In genomic region chr16:32538761-32539255, GRCm38 (mm10) we compare ENCODE assay signal across 14 mouse cellular contexts. TPM values are rescaled to one million over a fixed set of nuclear protein-coding genes. Genes with fewer than 3 reads are reported as not detected.
DNase-seq lines count a peak whose midpoint lies in the region; ATAC-seq and TF ChIP-seq lines count a peak whose summit lies in the region.
"Had no signal": no experiment of that assay in that cellular context is flagged by ENCODE, and none has a peak within 500 bp of the region (broad histone marks: within the 10 kb centered on the region; RNA-seq: fewer than 3 reads in every experiment).

No protein-coding gene starts in this region.

- H3K4me1 ChIP-seq in liver, embryonic 12.5 days: peaks cover 90% of the 10 kb centered on the region
- peaks cover 28% of the 10 kb centered on the region for H3K4me1 ChIP-seq in liver, embryonic 11.5 days (replicated peaks; ENCODE audit: control insufficient read depth, insufficient read depth, low read length)
- H3K4me1 ChIP-seq in ES-E14 (ENCODE audit: control insufficient read depth in 2 of 2, insufficient read depth in 2 of 2, low read length in 2 of 2, poor library complexity in 1 of 2): peaks cover 4 to 9% of the 10 kb centered on the region in 2 experiments; a peak in 2 of 4 replicates
- peaks cover 8% of the 10 kb centered on the region for H3K4me1 ChIP-seq in limb, embryonic 11.5 days (ENCODE audit: control insufficient read depth, insufficient read depth, low read length)

- ATAC-seq in liver, embryonic 12.5 days: no peak
- ATAC-seq in liver, embryonic 11.5 days (replicated peaks; ENCODE audit: low FRiP score): no peak
- ATAC-seq in limb, embryonic 11.5 days (ENCODE audit: insufficient number of reproducible peaks, low FRiP score, low TSS enrichment, low read depth): no peak

- H3K36me3 ChIP-seq in liver, embryonic 12.5 days: no peaks in the 10 kb centered on the region
- no peaks in the 10 kb centered on the region for H3K36me3 ChIP-seq in liver, embryonic 11.5 days (ENCODE audit: control insufficient read depth, insufficient read depth, low read length)
- no peaks in the 10 kb centered on the region for H3K36me3 ChIP-seq in ES-E14 (ENCODE audit: control insufficient read depth, insufficient read depth, low read length, poor library complexity, severe bottlenecking)
- H3K36me3 ChIP-seq in limb, embryonic 11.5 days (ENCODE audit: control insufficient read depth, insufficient read depth, low read length): no peaks in the 10 kb centered on the region
- H3K36me3 ChIP-seq: kidney, embryonic 15.5 days had no signal

- H3K4me3 ChIP-seq in liver, embryonic 12.5 days: no peak overlapping the region
- no peak overlapping the region for H3K4me3 ChIP-seq in liver, embryonic 11.5 days (ENCODE audit: low read depth, low read length)
- H3K4me3 ChIP-seq in ES-E14 (ENCODE audit: insufficient read depth in 1 of 2, low read depth in 1 of 2, low read length in 2 of 2, poor library complexity in 1 of 2, severe bottlenecking in 1 of 2): no peak overlapping the region
- H3K4me3 ChIP-seq in limb, embryonic 11.5 days (ENCODE audit: low read depth, low read length): no peak overlapping the region
- H3K4me3 ChIP-seq: kidney, embryonic 15.5 days had no signal

- no peak for TF ChIP-seq POLR2A in brain, embryonic 14.5 days (IDR thresholded peaks at IDR 0.05; ENCODE audit: borderline replicate concordance, extremely low read depth, insufficient read depth, insufficient read length, poor library complexity, severe bottlenecking)

- H3K9me3 ChIP-seq in liver, embryonic 12.5 days (replicated peaks): no peaks in the 10 kb centered on the region; the same call in 1 of the 2 replicates
- H3K9me3 ChIP-seq in liver, embryonic 11.5 days (ENCODE audit: control insufficient read depth, low read length): no peaks in the 10 kb centered on the region
- no peaks in the 10 kb centered on the region for H3K9me3 ChIP-seq in ES-E14 (ENCODE audit: control insufficient read depth, insufficient read depth, low read depth, low read length)
- no peaks in the 10 kb centered on the region for H3K9me3 ChIP-seq in limb, embryonic 11.5 days (ENCODE audit: control insufficient read depth, low read length)
- H3K9me3 ChIP-seq: kidney, embryonic 15.5 days had no signal

- WGBS in liver, embryonic 12.5 days (ENCODE audit: insufficient replicate concordance): 40% methylated on average over 3 of the region's 3 CpGs
- 37% methylated on average over 3 of the region's 3 CpGs for WGBS in liver, embryonic 11.5 days
- 41% methylated on average over 3 of the region's 3 CpGs for WGBS in limb, embryonic 11.5 days

- no peak for TF ChIP-seq CTCF in brain, embryonic 14.5 days (IDR thresholded peaks at IDR 0.05; ENCODE audit: borderline replicate concordance, extremely low read depth, insufficient read depth, insufficient read length)

- peak overlapping the region; percentile 22; the same call in 1 of the 2 replicates for H3K9ac ChIP-seq in liver, embryonic 12.5 days
- H3K9ac ChIP-seq in liver, embryonic 11.5 days (ENCODE audit: low read depth, low read length): no peak overlapping the region
- no peak overlapping the region for H3K9ac ChIP-seq in ES-E14 (ENCODE audit: insufficient read depth, low read depth, low read length, poor library complexity, severe bottlenecking)
- no peak overlapping the region for H3K9ac ChIP-seq in limb, embryonic 11.5 days (ENCODE audit: low read length)
- H3K9ac ChIP-seq: kidney, embryonic 15.5 days had no signal

- H3K27me3 ChIP-seq in liver, embryonic 12.5 days (replicated peaks): peaks cover 6% of the 10 kb centered on the region; the same call in 1 of the 2 replicates
- no peaks in the 10 kb centered on the region for H3K27me3 ChIP-seq in liver, embryonic 11.5 days (replicated peaks; ENCODE audit: control insufficient read depth, insufficient read depth, low read length)
- H3K27me3 ChIP-seq in limb, embryonic 11.5 days (ENCODE audit: control insufficient read depth, insufficient read depth, low read length): no peaks in the 10 kb centered on the region
- H3K27me3 ChIP-seq: kidney, embryonic 15.5 days had no signal

- peak overlapping the region; percentile 66; the same call in 1 of the 2 replicates for H3K27ac ChIP-seq in liver, embryonic 12.5 days
- no peak overlapping the region for H3K27ac ChIP-seq in liver, embryonic 11.5 days (ENCODE audit: low read depth, low read length)
- H3K27ac ChIP-seq in ES-E14 (ENCODE audit: insufficient read depth, low read depth, low read length, poor library complexity, severe bottlenecking): no peak overlapping the region
- H3K27ac ChIP-seq in limb, embryonic 11.5 days (replicated peaks; ENCODE audit: low read depth, low read length): no peak overlapping the region

- no peak overlapping the region for H3K4me2 ChIP-seq in liver, embryonic 12.5 days
- no peak overlapping the region for H3K4me2 ChIP-seq in liver, embryonic 11.5 days
- no peak overlapping the region for H3K4me2 ChIP-seq in limb, embryonic 11.5 days (ENCODE audit: low read depth, severe bottlenecking)
- H3K4me2 ChIP-seq: kidney, embryonic 15.5 days had no signal

- in situ Hi-C loops in ES-E14 (cut with MboI; ENCODE audit: low sequenced_read_pairs in 2 of 2, unreplicated experiment in 2 of 2): no loop called here

- DNase-seq in liver, embryonic 11.5 days (ENCODE audit: low spot score): no peak
- peak; percentile 79 for DNase-seq in ES-E14 (ENCODE audit: low read depth, low spot score)
- peak; percentile 65 for DNase-seq in brain, embryonic 14.5 days (ENCODE audit: low read depth)
- DNase-seq in limb, embryonic 11.5 days (ENCODE audit: low spot score): peak; percentile 63
- no peak for DNase-seq in cerebellum, postnatal 36 days
- no peak for DNase-seq in spleen, postnatal 4 days (ENCODE audit: low spot score in 2 of 2)
- DNase-seq: cerebellum, postnatal 25 days; heart, adult 18-20 months; layer of hippocampus, postnatal 36 days had no signal

TF ChIP-seq in ES-E14, 5 proteins besides CTCF, POLR2A, EP300 and RAD21:
- TF ChIP-seq CHD2 (IDR thresholded peaks at IDR 0.05; ENCODE audit: low read depth, low read length): no peak
- TF ChIP-seq HCFC1 (IDR thresholded peaks at IDR 0.05; ENCODE audit: borderline replicate concordance, insufficient read depth, low read length): no peak
- TF ChIP-seq MAFK (IDR thresholded peaks at IDR 0.05; ENCODE audit: insufficient read depth, low read depth, low read length): no peak
- no peak for TF ChIP-seq ZC3H11A (IDR thresholded peaks at IDR 0.05; ENCODE audit: borderline replicate concordance, low read depth, low read length)
- TF ChIP-seq ZNF384 (IDR thresholded peaks at IDR 0.05; ENCODE audit: low read depth, low read length): no peak

RNA-seq across cellular contexts. Expression of gene Zdhhc19, which starts 42.7 kb away (rescaled TPM):
- polyA plus RNA-seq in liver, embryonic 12.5 days (2016; fragmentation: Nextera tagmentation; extraction: Ambion mirVana): not detected in 2 replicates
- not detected in 2 replicates for polyA plus RNA-seq in liver, embryonic 11.5 days (2014; fragmentation: Nextera tagmentation; extraction: Ambion mirVana)
- not detected in 2 replicates for total RNA-seq in ES-E14 (2012; rRNA removed)
- polyA plus RNA-seq in brain, embryonic 14.5 days (2012; rRNA removed): 0.15 TPM in 1 of 2 replicates, not detected in the other
- not detected in 2 replicates for polyA plus RNA-seq in limb, embryonic 11.5 days (2014; fragmentation: Nextera tagmentation; extraction: Ambion mirVana)
- total RNA-seq: heart, adult 18-20 months; heart, postnatal 25 days; layer of hippocampus, postnatal 36 days had no signal
- polyA plus RNA-seq: kidney, embryonic 15.5 days; liver, embryonic 16.5 days; urinary bladder, adult 2 months had no signal

RNA-seq across cellular contexts. Expression of gene Slc51a, which starts 51.1 kb away (rescaled TPM):
- polyA plus RNA-seq in liver, embryonic 12.5 days (2016; fragmentation: Nextera tagmentation; extraction: Ambion mirVana): 0.57 and 0.66 TPM in 2 replicates
- polyA plus RNA-seq in liver, embryonic 11.5 days (2014; fragmentation: Nextera tagmentation; extraction: Ambion mirVana): 1.3 TPM in 2 replicates
- total RNA-seq in ES-E14 (2012; rRNA removed): 0.79 and 1.1 TPM in 2 replicates
- polyA plus RNA-seq in brain, embryonic 14.5 days (2012; rRNA removed): 0.04 and 0.06 TPM in 2 replicates
- 0.33 and 0.41 TPM in 2 replicates for polyA plus RNA-seq in limb, embryonic 11.5 days (2014; fragmentation: Nextera tagmentation; extraction: Ambion mirVana)
- total RNA-seq: layer of hippocampus, postnatal 36 days had no signal
- polyA plus RNA-seq: urinary bladder, adult 2 months had no signal

Comparison
In these comparisons a context has a peak if more than half of its experiments do, and no peak if none do; other contexts are left out.
1. DNase-seq: peak in ES-E14 (single experiment), brain, embryonic 14.5 days (single experiment) and limb, embryonic 11.5 days (single experiment); none in liver, embryonic 11.5 days (single experiment), cerebellum, postnatal 36 days (0 of 2) and spleen, postnatal 4 days (0 of 2).